Mouse (Mus musculus) lung, embryonic 14.5 days (tissue): ENCODE measurements around the gene Tnfrsf1a. TPM values are rescaled to one million over a fixed set of nuclear protein-coding genes. Genes with fewer than 3 reads are reported as not detected.

Experiments used
- ATAC-seq: fragments of 200-750 bp; cut with Nextera tagmentation; 2 replicates; pipeline ENCODE4 v1.8.0; 2017; ENCODE audit warnings: mild to moderate bottlenecking, moderate TSS enrichment, moderate library complexity; ENCODE audit not compliant: insufficient read depth
- DNase-seq: peaks from one replicate; pipeline ENCODE4 v3.0.0-alpha.2; 2015
- H3K27ac ChIP-seq: fragments of 300-500 bp; sonication (generic); 2 replicates; pipeline ENCODE4 v1.5.1; 2014; ENCODE audit warnings: low read depth, mild to moderate bottlenecking, moderate library complexity
- H3K27me3 ChIP-seq: fragments of 300-500 bp; sonication (generic); 2 replicates; pipeline ENCODE4 v1.6.1; 2014; ENCODE audit warnings: low read length, control low read depth; ENCODE audit not compliant: insufficient read depth
- H3K36me3 ChIP-seq: fragments of 300-500 bp; sonication (generic); 2 replicates; pipeline ENCODE4 v1.6.1; 2014; ENCODE audit warnings: control low read depth; ENCODE audit not compliant: insufficient read depth
- H3K4me1 ChIP-seq: fragments of 300-500 bp; sonication (generic); 2 replicates; pipeline ENCODE4 v1.6.1; 2014; ENCODE audit warnings: antibody characterized with exemption, control low read depth; ENCODE audit not compliant: insufficient read depth
- H3K4me2 ChIP-seq: fragments of 300-500 bp; sonication (generic); 2 replicates; pipeline ENCODE4 v1.6.1; 2014; ENCODE audit warnings: mild to moderate bottlenecking
- H3K4me3 ChIP-seq: fragments of 300-500 bp; sonication (generic); 2 replicates; pipeline ENCODE4 v1.5.1; 2014; ENCODE audit warnings: low read depth, low read length
- H3K9ac ChIP-seq: fragments of 300-500 bp; sonication (generic); 2 replicates; pipeline ENCODE4 v1.6.1; 2014
- H3K9me3 ChIP-seq: fragments of 300-500 bp; sonication (generic); 2 replicates; pipeline ENCODE4 v1.6.1; 2016; ENCODE audit warnings: low read depth, low read length, control low read depth
- CTCF ChIP-seq: IDR thresholded peaks from 2 replicates; pipeline ENCODE4 v1.5.1; 2016; ENCODE audit warnings: antibody characterized with exemption, low read depth
- WGBS: fragments of 180-500 bp; shearing (Covaris S2); extraction: QIAGEN DNeasy Blood & Tissue Kit; methylation state at CpG from one replicate; pipeline ENCODE4 v1.1.7; 2014; 5-methylcytosine and 5-hydroxymethylcytosine counted together
- polyA plus RNA-seq: library from polyadenylated mRNA; unstranded; fragments of >200 nt; fragmentation: Nextera tagmentation; extraction: Ambion mirVana; gene quantifications from 2 replicates; pipeline ENCODE4 v1.2.1, GENCODE M21; 2014

The Tnfrsf1a gene
- polyA plus RNA-seq, 1 experiment from 2014 or later: 82.5 TPM

- no peak for ATAC-seq
- peaks cover 13% of the 10 kb centered on the region for H3K4me1 ChIP-seq
- H3K27me3 ChIP-seq: peaks cover 20% of the 10 kb centered on the region
- H3K27ac ChIP-seq: no peak overlapping the region
- DNase-seq: peak; percentile 32
- H3K4me2 ChIP-seq: no peak overlapping the region
- peaks cover 2% of the 10 kb centered on the region for H3K36me3 ChIP-seq
- TF ChIP-seq CTCF: no peak
- H3K9ac ChIP-seq: no peak overlapping the region
- WGBS: 23% methylated on average over 7 of the region's 7 CpGs
- H3K9me3 ChIP-seq: no peaks in the 10 kb centered on the region
- H3K4me3 ChIP-seq: no peak overlapping the region
Observed at GRCm38 (mm10) chr6:125317077-125317476, 32.1 kb upstream of the Tnfrsf1a start.

- Histone ChIP-seq H3K27me3 (peaks cover 24% of the 10 kb centered on the region), H3K27ac (0 out of 2 replicates have a peak overlapping the region, but pooled peaks have one; percentile 54), H3K4me1 (peaks cover 10% of the 10 kb centered on the region), H3K4me2 (no peak overlapping the region), H3K9ac (no peak overlapping the region), H3K9me3 (no peaks in the 10 kb centered on the region), H3K4me3 (no peak overlapping the region), H3K36me3 (no peaks in the 10 kb centered on the region)
- 43% methylated on average over 15 of the region's 15 CpGs for WGBS
- no peak for TF ChIP-seq CTCF
- peak; percentile 32 for DNase-seq
- ATAC-seq: no peak
Observed at GRCm38 (mm10) chr6:125318981-125319918, 29.9 kb upstream of the Tnfrsf1a start.

DNA sequence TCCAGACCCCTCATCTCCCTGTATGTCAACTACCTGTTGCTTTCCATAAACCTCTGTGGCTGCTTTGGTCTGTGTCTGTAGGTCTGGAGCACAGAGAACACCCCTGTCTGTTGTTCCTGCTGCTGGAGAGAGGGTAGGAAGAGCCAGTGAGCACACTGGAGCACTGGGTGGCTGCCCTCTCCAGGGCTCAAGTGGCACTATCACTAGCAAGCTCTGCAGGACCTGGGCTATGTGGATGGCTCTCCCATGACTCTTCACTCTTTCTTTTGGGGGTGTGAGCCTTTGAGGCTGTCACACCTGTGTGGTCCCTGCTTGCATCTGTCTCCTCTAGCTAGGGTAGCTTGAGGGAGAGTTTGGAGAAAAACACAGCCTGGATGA lies 29.3 kb upstream of the Tnfrsf1a start:
- Histone ChIP-seq H3K36me3 (no peaks in the 10 kb centered on the region), H3K4me3 (no peak overlapping the region), H3K9me3 (no peaks in the 10 kb centered on the region), H3K9ac (no peak overlapping the region), H3K4me2 (no peak overlapping the region), H3K27me3 (peaks cover 24% of the 10 kb centered on the region), H3K4me1 (peaks cover 8% of the 10 kb centered on the region; the same call in 1 of the 2 replicates), H3K27ac (no peak overlapping the region)
- no peak for DNase-seq
- no peak for TF ChIP-seq CTCF
- ATAC-seq: no peak

DNA sequence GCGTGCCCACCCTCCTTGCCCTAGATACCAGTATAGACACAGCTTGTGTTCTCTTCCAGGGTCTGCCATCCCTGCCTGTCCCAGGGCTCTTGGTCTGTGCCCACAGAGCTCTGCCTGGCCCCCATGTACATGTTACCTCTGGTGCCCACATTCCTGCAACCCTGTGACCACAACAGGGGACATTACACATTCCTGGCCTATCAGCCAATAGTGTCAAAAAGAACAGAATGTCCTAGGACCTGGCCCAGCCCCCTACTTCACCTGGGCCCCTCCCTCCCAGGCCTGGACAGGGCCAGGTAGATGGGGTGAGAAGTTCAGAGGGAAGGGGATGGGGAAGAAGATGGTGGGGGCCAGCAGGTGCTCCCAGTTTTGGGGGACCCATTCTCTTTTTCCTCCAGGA lies 28.8 kb upstream of the Tnfrsf1a start, which contains the start of gene Scnn1a:
Scnn1a (plus strand) TSS at position 337 of the 400 bp plus-strand sequence.
- Histone ChIP-seq H3K9ac (no peak within 1 kb of the TSS), H3K4me2 (0 out of 2 replicates have a peak within 1 kb of the TSS, but pooled peaks have one; percentile 4), H3K9me3 (no peaks in the 10 kb centered on the region), H3K36me3 (no peaks in the 10 kb centered on the region), H3K27ac (no peak within 1 kb of the TSS), H3K4me3 (no peak within 1 kb of the TSS), H3K27me3 (peaks cover 24% of the 10 kb centered on the region), H3K4me1 (peaks cover 8% of the 10 kb centered on the region; the same call in 1 of the 2 replicates)
- TF ChIP-seq CTCF: no peak
- ATAC-seq (no peak), DNase-seq (no peak)
- WGBS: 78% methylated on average over 1 of the region's 1 CpGs

DNA sequence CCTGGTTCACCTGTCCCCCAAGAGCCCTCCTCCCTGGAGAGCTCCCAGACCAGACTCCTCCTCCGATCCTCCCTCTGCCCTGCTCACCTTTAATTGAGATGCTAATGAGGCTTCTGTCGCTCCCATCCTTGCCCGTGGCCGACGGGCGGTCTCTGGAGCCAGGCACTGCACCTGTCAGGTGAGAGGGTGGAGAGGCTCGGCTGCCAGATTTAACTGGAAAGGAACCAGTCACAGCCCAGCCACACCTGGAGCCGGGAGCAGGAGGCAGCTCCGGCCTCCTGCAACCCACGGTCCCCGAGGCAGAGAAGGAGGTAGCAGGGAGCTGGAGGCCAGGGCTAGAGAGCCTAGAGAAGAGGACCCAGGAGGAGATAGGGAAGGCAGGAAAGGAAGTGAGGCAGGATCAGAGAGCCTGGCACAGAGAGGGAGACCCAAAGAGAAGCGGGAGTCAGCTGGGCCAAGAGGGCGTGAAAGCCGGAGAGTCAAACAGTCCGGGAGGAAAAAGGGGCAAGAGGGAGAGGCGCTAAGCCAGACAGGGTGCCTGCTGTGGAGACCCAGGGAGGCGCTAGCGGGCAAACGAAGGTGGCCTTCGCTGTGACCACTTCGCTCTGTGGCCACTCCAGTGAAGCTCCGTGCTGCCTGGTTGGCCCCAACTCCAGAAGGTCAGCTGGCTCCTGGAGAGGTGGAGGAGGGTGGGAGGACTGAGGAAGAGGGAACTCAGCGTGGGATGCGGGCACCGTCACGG lies 27.9 kb upstream of the Tnfrsf1a start:
- ATAC-seq: no peak
- H3K9me3 ChIP-seq: no peaks in the 10 kb centered on the region
- no peak overlapping the region for H3K9ac ChIP-seq
- peaks cover 8% of the 10 kb centered on the region; the same call in 1 of the 2 replicates for H3K4me1 ChIP-seq
- 11% methylated on average over 26 of the region's 26 CpGs for WGBS
- H3K4me3 ChIP-seq: no peak overlapping the region
- no peaks in the 10 kb centered on the region for H3K36me3 ChIP-seq
- H3K27me3 ChIP-seq: peaks cover 24% of the 10 kb centered on the region
- no peak for TF ChIP-seq CTCF
- no peak overlapping the region for H3K27ac ChIP-seq
- 0 out of 2 replicates have a peak overlapping the region, but pooled peaks have one; percentile 4 for H3K4me2 ChIP-seq
- no peak for DNase-seq

DNA sequence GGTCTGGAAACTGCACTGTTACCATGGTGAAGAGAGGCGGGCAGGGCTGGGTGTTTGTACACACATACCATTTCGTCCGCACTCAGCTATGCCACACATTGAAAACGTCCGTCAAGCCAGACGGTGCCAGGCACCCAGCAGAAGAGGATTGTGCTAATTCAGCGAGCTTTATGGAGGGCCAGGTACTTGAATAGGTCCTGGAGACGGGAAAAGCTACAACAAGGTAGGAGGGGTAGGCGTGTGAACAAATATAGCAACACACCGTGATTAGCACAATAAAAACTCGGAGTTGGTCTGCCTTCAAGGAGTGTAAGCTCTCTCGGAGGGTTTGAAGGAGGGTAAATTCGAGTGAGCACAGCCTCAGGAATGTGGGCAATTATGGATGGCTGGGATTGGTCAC lies 26.4 kb upstream of the Tnfrsf1a start:
- Histone ChIP-seq H3K27me3 (peaks cover 24% of the 10 kb centered on the region), H3K36me3 (no peaks in the 10 kb centered on the region), H3K4me2 (0 out of 2 replicates have a peak overlapping the region, but pooled peaks have one; percentile 16), H3K9me3 (no peaks in the 10 kb centered on the region), H3K9ac (no peak overlapping the region), H3K4me1 (peaks cover 8% of the 10 kb centered on the region; the same call in 1 of the 2 replicates), H3K27ac (no peak overlapping the region), H3K4me3 (no peak overlapping the region)
- DNase-seq: peak; percentile 27
- WGBS: 47% methylated on average over 13 of the region's 13 CpGs
- ATAC-seq: peak; percentile 25; the same call in 1 of the 2 replicates
- TF ChIP-seq CTCF: no peak
